Mouse (Mus musculus): Measurements from ENCODE around the gene Vmn2r14. TPM values are rescaled to one million over a fixed set of nuclear protein-coding genes. Genes with fewer than 3 reads are reported as not detected.
"Not testable (repeated sequence)": the region's sequence is repeated elsewhere in the genome, so short reads cannot be mapped to it uniquely, and the experiment has no call there.

The Vmn2r14 gene
- total RNA-seq (2018; cell fraction: chromatin; rRNA removed), result not detected
- total RNA-seq (2018; cell fraction: cytosol; rRNA removed), result not detected
- not detected for total RNA-seq (2018; cell fraction: nucleus; rRNA removed)
- not detected in 3 replicates for polyA plus RNA-seq (2018)

GRCm38 (mm10) chr5:109224608-109225007 lies at the start of gene Vmn2r14:
Vmn2r14 (minus strand) TSS chr5:109224708.
- 70% methylated on average over 3 of the region's 3 CpGs for WGBS (ENCODE audit: missing documents)
- Histone ChIP-seq H3K4me3 (ENCODE audit: inconsistent target) (no peak within 1 kb of the TSS), H3K27ac (no peak within 1 kb of the TSS), H3K36me3 (ENCODE audit: inconsistent target) (no peaks in the 10 kb centered on the region), H3K79me2 (ENCODE audit: inconsistent target) (no peaks in the 10 kb centered on the region)

- not testable (repeated sequence) for H3K27ac ChIP-seq; H3K79me2 ChIP-seq (ENCODE audit: inconsistent target); H3K36me3 ChIP-seq (ENCODE audit: inconsistent target); H3K4me3 ChIP-seq (ENCODE audit: inconsistent target)
- WGBS (ENCODE audit: missing documents), result 55% methylated on average over 2 of the region's 2 CpGs
These were observed 32.4 kb downstream of the Vmn2r14 start, which contains the start of gene Vmn2r13 for GRCm38 (mm10) chr5:109192099-109192498. Vmn2r13 (minus strand) TSS chr5:109192199.

DNA sequence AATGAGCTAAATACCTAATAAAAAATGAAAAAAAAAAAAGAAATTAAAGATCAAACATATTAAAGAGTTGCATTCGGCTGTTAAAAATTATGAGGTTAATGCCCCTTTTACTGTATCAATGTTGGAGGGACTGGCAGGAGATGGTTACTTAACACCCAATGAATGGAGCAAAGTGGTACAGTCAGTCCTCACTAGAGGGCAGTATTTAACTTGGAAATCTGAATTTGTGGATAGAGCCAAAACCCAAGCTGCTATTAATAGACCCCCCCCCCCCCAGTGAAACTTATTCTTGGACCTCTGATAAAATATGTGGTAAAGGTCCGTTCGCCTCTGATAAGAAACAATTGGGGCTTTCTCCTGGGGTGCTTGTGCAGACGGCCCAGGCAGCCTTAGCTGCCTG lies 57.7 kb downstream of the Vmn2r14 start:
- H3K79me2 ChIP-seq (ENCODE audit: inconsistent target); H3K36me3 ChIP-seq (ENCODE audit: inconsistent target); H3K4me3 ChIP-seq (ENCODE audit: inconsistent target); H3K27ac ChIP-seq: not testable (repeated sequence)
- WGBS (ENCODE audit: missing documents), result 94% methylated on average over 4 of the region's 4 CpGs

Other genes with a start within 250 kb of the Vmn2r14 start
- not detected in 3 replicates for gene Vmn2r10, start 218.2 kb downstream of the Vmn2r14 start, polyA plus RNA-seq (2018)
- gene Vmn2r11, start 165.1 kb downstream of the Vmn2r14 start, polyA plus RNA-seq (2018), result not detected in 3 replicates
- not detected in 3 replicates for gene Vmn2r12, start 126.8 kb downstream of the Vmn2r14 start, polyA plus RNA-seq (2018)
- not detected in 3 replicates for gene Vmn2r13, start 32.5 kb downstream of the Vmn2r14 start, polyA plus RNA-seq (2018)
- not detected in 3 replicates for gene Vmn2r15, start 72.9 kb upstream of the Vmn2r14 start, polyA plus RNA-seq (2018)
- gene Vmn2r16, start 105.5 kb upstream of the Vmn2r14 start, polyA plus RNA-seq (2018), result not detected in 3 replicates
- gene Vmn2r17, start 195.0 kb upstream of the Vmn2r14 start, polyA plus RNA-seq (2018), result not detected in 3 replicates

All from macrophage (primary cell).